In the genomic region with DNA sequence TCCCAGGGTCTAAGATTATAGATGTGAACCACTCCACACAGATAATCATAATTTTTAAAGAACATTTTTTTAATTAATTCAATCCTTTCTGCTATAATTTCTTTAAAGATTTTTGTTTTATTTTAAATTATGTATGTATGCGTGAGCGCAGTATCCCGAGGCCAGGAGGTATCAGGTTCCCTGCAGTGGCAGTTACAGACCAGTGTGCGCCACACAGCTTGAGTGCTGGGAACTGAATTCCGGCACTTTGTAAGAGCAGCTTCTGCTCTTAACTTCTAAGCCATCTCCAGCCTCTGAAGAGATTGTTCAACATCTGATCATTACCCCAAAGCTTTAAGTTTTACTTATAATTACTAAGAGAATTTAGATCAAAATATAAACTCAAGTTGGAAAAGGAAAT, we compare ENCODE assay signal across 18 mouse cellular contexts.
"Had no signal": no experiment of that assay in that cellular context is flagged by ENCODE, and none has a peak within 500 bp of the region (broad histone marks: within the 10 kb centered on the region; RNA-seq: fewer than 3 reads in every experiment).

No protein-coding gene starts in this region.

- DNase-seq: kidney, adult 2 months; left cerebral cortex, postnatal 4 days; liver, postnatal 0 days; lung, postnatal 10 days; lung, postnatal 4 days; midbrain, embryonic 14.5 days; right cerebral cortex, postnatal 14 days; right cerebral cortex, postnatal 4 days; thymus, adult 2 months; thymus, postnatal 14 days; thymus, postnatal 4 days had no signal

- H3K9me3 ChIP-seq: limb, embryonic 12.5 days; limb, embryonic 15.5 days; lung, embryonic 15.5 days had no signal

- H3K4me2 ChIP-seq: limb, embryonic 12.5 days; limb, embryonic 15.5 days; liver, embryonic 11.5 days; lung, embryonic 15.5 days had no signal

- H3K27me3 ChIP-seq: limb, embryonic 12.5 days; limb, embryonic 15.5 days; lung, embryonic 15.5 days had no signal

- ATAC-seq: liver, postnatal 0 days had no signal

- H3K27ac ChIP-seq: kidney, postnatal 0 days; limb, embryonic 12.5 days; limb, embryonic 15.5 days; liver, embryonic 14.5 days; lung, embryonic 15.5 days; stomach, postnatal 0 days had no signal

- H3K9ac ChIP-seq: limb, embryonic 12.5 days; limb, embryonic 15.5 days; liver, embryonic 14.5 days; liver, postnatal 0 days; lung, embryonic 15.5 days had no signal

- H3K36me3 ChIP-seq: lung, embryonic 15.5 days had no signal

- H3K4me3 ChIP-seq: limb, embryonic 12.5 days; limb, embryonic 15.5 days; lung, embryonic 15.5 days had no signal
